Mouse (Mus musculus) testis, adult 2 months (tissue): ENCODE measurements around the gene Nfatc2. TPM values are rescaled to one million over a fixed set of nuclear protein-coding genes. Genes with fewer than 3 reads are reported as not detected.

ENCODE experiments used
- H3K27ac ChIP-seq: fragments of 200-500 bp; 2 replicates; pipeline ENCODE4 v1.5.1; 2012; ENCODE audit warnings: low read depth, low read length; ENCODE audit not compliant: control insufficient read depth, insufficient read depth
- H3K27me3 ChIP-seq: fragments of 200-500 bp; 2 replicates; pipeline ENCODE4 v1.6.1; 2012; ENCODE audit warnings: mild to moderate bottlenecking, low read length, moderate library complexity; ENCODE audit not compliant: control insufficient read depth, insufficient read depth
- H3K36me3 ChIP-seq: fragments of 200-500 bp; 2 replicates; pipeline ENCODE4 v1.6.1; 2012; ENCODE audit warnings: mild to moderate bottlenecking, low read length; ENCODE audit not compliant: control insufficient read depth, insufficient read depth
- H3K4me1 ChIP-seq: fragments of 200-500 bp; 2 replicates; pipeline ENCODE4 v1.6.1; 2012; ENCODE audit warnings: low read length; ENCODE audit not compliant: control insufficient read depth, insufficient read depth
- H3K4me3 ChIP-seq: fragments of 200-500 bp; 2 replicates; pipeline ENCODE4 v1.5.1; 2012; ENCODE audit warnings: low read depth, mild to moderate bottlenecking, low read length, moderate library complexity, mixed read lengths; ENCODE audit not compliant: control insufficient read depth
- CTCF ChIP-seq: fragments of 200-500 bp; IDR thresholded peaks from 2 replicates; pipeline ENCODE4 v1.5.1; 2012; ENCODE audit warnings: low read depth, mild to moderate bottlenecking, inconsistent platforms, low read length, moderate library complexity; ENCODE audit not compliant: control insufficient read depth, insufficient read depth, insufficient replicate concordance
- POLR2A ChIP-seq: fragments of 200-500 bp; IDR thresholded peaks from 2 replicates; pipeline ENCODE4 v1.6.1; 2012; ENCODE audit warnings: low read depth, mild to moderate bottlenecking, inconsistent platforms, low read length, moderate library complexity; ENCODE audit not compliant: control insufficient read depth
- polyA plus RNA-seq: library from polyadenylated mRNA; depleted of rRNA; stranded (reverse); fragments of >200 nt; gene quantifications from 2 replicates; pipeline ENCODE4 v1.2.3, GENCODE M21; 2012

Gene Nfatc2
- polyA plus RNA-seq, 1 experiment: 2.1 TPM

DNA sequence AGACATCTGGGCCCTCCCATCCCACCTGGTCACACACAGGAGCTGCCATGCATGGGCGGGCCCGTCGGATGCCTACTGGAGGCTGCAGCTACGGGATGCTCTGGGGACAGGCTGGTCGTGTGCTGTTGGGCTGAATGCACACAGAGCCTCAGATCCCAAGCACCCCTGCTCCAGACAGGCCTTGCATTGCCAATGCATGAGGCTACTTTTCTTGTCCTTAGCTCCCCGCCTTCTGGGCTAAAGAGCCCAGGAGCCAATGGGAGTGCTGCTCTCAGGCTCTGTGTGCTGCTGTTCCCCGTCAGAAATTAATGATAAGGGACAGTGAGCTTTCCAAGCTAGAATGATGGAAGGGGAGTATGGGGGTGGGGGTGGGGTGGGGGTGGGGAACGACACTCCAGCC lies 17.0 kb downstream of the Nfatc2 start:
- no peak overlapping the region for H3K4me3 ChIP-seq
- H3K4me1 ChIP-seq: peaks cover 5% of the 10 kb centered on the region
- H3K27me3 ChIP-seq: no peaks in the 10 kb centered on the region
- H3K36me3 ChIP-seq: no peaks in the 10 kb centered on the region
- TF ChIP-seq CTCF (no peak), POLR2A (no peak)
- H3K27ac ChIP-seq: no peak overlapping the region

DNA sequence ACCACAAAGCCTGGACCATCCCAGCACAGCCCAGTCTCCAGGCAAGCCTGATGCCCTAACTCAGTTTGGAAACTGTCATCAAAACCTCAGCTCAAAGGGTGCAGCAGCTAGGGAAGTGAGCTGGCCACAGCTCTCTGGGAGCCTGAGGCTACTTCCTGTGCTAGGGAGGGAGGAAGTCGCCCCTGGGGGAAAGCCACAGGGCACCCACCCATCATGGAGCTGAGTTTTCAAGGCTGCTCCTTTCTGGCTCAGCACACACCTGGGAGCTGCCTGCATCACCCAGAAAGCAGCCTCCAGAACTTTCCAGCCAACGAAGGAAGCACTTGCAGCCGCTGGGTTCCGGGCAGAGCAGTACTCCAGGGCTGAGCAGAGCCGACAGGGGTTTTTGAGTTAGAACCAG lies 18.4 kb downstream of the Nfatc2 start:
- Histone ChIP-seq H3K27ac (no peak overlapping the region), H3K4me3 (no peak overlapping the region), H3K36me3 (no peaks in the 10 kb centered on the region), H3K4me1 (peaks cover 5% of the 10 kb centered on the region), H3K27me3 (no peaks in the 10 kb centered on the region)
- TF ChIP-seq CTCF: no peak

DNA sequence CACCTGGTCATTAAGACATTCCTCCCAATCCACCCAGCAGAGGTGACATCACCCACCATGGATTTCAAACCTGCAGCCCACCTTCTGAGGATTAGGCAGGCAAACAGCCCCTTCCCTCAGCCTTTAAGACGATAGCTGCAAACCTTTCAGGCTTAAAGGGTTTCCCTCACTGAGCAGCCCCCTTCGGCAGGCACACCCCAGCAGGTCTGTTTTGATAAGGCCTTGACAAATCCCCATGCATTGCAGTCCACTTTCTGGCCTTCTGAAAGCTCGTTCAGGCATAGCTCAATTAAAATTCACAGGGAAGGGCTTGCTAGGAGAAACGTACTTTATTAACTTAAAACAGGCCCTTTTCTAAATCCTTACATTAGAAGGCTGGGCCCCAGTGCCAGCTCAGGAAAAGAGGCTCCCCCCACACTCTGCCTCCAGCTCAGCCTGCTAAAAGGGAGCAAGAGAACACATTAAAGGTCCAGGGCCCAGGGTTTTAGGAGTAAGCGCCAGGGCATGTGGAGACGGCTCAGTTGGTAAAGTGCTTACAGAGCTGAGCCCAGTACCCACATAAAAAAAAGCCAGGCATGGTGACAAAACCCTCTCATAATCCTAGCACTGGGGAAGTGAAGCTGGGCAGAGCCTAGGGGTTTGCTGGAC lies 20.1 kb downstream of the Nfatc2 start:
- Histone ChIP-seq H3K27ac (no peak overlapping the region), H3K36me3 (no peaks in the 10 kb centered on the region), H3K4me1 (peaks cover 8% of the 10 kb centered on the region), H3K4me3 (no peak overlapping the region), H3K27me3 (no peaks in the 10 kb centered on the region)
- TF ChIP-seq POLR2A: no peak
- TF ChIP-seq CTCF: no peak

DNA sequence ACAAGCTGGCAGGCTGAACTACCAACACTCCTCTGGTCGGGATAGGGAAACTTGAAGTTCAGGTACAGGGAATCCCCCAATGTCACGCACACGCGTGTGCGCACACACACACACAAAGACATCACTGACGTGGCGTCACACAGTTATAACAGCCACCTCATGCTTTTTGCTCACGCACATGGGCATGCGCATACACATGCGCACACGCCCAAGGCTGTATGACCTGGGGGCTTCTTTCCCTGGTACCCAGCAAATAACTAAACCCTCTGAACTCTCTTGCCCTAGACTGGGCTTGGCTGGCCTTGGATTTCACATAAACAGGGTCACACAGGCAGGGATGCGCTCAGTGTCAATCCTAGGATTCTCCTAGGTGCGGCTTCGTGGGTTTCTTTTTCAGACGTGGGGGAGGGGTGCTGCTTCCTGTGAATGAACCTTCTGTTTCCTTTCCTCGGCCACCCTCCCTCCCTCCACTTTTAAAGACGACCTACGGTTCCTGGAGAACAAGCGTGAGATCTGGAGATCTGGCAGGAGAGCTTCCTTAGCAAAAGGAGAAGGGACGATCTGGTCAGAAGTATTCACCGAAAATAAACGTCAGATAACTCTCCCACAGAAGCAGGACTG lies 21.1 kb downstream of the Nfatc2 start:
- Histone ChIP-seq H3K4me1 (peaks cover 4% of the 10 kb centered on the region), H3K27me3 (no peaks in the 10 kb centered on the region), H3K36me3 (no peaks in the 10 kb centered on the region), H3K4me3 (no peak overlapping the region), H3K27ac (no peak overlapping the region)
- TF ChIP-seq CTCF (no peak), POLR2A (no peak)

DNA sequence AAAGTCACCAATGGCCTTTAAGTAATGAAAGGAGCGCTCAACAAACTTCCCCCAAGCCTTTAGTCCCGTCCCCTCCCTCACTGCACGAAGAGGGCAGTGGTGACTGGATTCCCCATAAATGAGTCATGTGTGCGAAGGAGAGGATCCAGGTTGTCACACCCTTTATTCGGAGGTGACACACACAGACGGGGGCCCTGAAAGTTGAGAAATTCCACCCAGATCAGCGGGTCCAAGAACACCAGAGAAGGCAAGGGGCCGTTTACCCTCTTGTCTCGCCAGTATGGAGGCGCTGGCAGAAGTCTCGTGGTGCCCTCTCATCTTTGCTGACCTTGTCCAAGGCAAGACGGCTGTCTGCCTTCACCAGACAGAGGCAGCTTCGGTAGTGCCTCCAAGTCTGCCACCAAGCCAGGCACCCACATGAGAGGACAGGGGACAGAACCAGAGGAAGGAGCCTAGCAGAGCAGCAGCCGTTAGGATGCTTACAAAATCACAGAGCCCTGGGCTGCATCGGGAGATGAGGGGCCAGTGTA lies 21.8 kb downstream of the Nfatc2 start:
- H3K27me3 ChIP-seq: no peaks in the 10 kb centered on the region
- peaks cover 3% of the 10 kb centered on the region; the same call in 1 of the 2 replicates for H3K4me1 ChIP-seq
- no peaks in the 10 kb centered on the region for H3K36me3 ChIP-seq
- TF ChIP-seq CTCF: no peak
- TF ChIP-seq POLR2A: no peak
- no peak overlapping the region for H3K4me3 ChIP-seq
- no peak overlapping the region for H3K27ac ChIP-seq

DNA sequence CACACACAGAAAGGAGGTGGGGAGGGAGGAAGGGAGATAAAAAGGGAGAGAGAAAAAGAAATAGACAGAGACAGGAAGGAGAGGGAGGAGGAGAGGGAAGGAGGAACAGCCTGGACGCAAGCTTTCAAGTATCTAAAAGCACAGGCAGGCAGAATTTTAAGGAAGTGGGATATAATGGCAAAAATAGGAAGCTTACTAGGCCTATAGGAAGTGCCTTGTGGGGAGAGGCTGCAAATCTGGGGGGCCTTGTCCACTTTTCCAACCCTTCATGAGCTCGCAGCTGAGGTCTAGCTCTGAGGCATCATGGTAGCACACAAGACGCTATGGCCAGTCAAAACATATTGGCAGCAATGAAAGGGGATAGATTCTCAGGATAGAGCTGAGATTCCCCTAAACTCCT lies 22.3 kb downstream of the Nfatc2 start:
- Histone ChIP-seq H3K27me3 (no peaks in the 10 kb centered on the region), H3K36me3 (no peaks in the 10 kb centered on the region), H3K4me3 (no peak overlapping the region), H3K27ac (no peak overlapping the region), H3K4me1 (peaks cover 3% of the 10 kb centered on the region; the same call in 1 of the 2 replicates)
- TF ChIP-seq CTCF (no peak), POLR2A (no peak)

DNA sequence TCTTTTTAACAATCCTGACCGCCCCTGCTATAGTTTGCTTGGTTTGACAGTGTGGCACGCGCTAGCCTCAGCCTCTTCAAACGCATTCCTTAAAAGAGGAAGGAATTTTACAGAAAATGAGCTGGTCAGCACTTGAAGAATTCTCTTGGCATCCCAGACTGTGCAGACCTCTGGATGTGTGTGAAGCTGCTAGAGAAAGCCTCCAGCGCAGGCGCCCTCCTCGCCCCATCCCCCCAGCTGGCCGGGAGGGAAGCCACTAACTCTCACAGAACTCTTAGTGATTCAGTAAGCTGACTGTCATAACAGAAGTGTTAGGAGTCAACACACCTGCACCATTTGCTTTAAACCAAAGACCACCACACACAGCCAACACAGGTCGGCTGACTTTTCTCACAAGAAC lies 23.3 kb downstream of the Nfatc2 start:
- Histone ChIP-seq H3K27ac (no peak overlapping the region), H3K27me3 (no peaks in the 10 kb centered on the region), H3K36me3 (no peaks in the 10 kb centered on the region), H3K4me3 (no peak overlapping the region), H3K4me1 (peaks cover 3% of the 10 kb centered on the region; the same call in 1 of the 2 replicates)
- TF ChIP-seq POLR2A (no peak), CTCF (no peak)
